Mouse (Mus musculus): ENCODE data around the gene Gm7075. TPM values are rescaled to one million over a fixed set of nuclear protein-coding genes. Genes with fewer than 3 reads are reported as not detected.

Gm7075 gene
- polyA plus RNA-seq, 1 experiment from 2014 or later: not detected

GRCm38 (mm10) chr10:63378948-63379680, 42.5 kb downstream of the Gm7075 start:
- H3K4me2 ChIP-seq (replicated peaks): no peak overlapping the region
- no peaks in the 10 kb centered on the region for H3K36me3 ChIP-seq
- H3K9me3 ChIP-seq: no peaks in the 10 kb centered on the region
- H3K4me3 ChIP-seq: no peak overlapping the region
- WGBS: 71% methylated on average over 6 of the region's 6 CpGs
- no peak overlapping the region for H3K9ac ChIP-seq
- no peak for ATAC-seq (ENCODE audit: low FRiP score, low read depth)
- no peaks in the 10 kb centered on the region for H3K27me3 ChIP-seq (replicated peaks)
- H3K27ac ChIP-seq: no peak overlapping the region
- peaks cover 7% of the 10 kb centered on the region for H3K4me1 ChIP-seq

GRCm38 (mm10) chr10:63377468-63377867, 44.1 kb downstream of the Gm7075 start:
- no peak for ATAC-seq (ENCODE audit: low FRiP score, low read depth)
- Histone ChIP-seq H3K4me2 (replicated peaks) (no peak overlapping the region), H3K36me3 (no peaks in the 10 kb centered on the region), H3K4me1 (peaks cover 7% of the 10 kb centered on the region), H3K27ac (no peak overlapping the region), H3K9ac (no peak overlapping the region), H3K27me3 (replicated peaks) (no peaks in the 10 kb centered on the region), H3K4me3 (no peak overlapping the region), H3K9me3 (no peaks in the 10 kb centered on the region)
- WGBS: 22% methylated on average over 9 of the region's 9 CpGs

GRCm38 (mm10) chr10:63376303-63376702, 45.3 kb downstream of the Gm7075 start:
- H3K4me1 ChIP-seq: 0 out of 2 replicates have a peak, but pooled peaks cover 2% of the 10 kb centered on the region
- WGBS: 86% methylated on average over 5 of the region's 5 CpGs
- no peaks in the 10 kb centered on the region for H3K9me3 ChIP-seq
- H3K4me2 ChIP-seq (replicated peaks): no peak overlapping the region
- H3K4me3 ChIP-seq: no peak overlapping the region
- no peak for ATAC-seq (ENCODE audit: low FRiP score, low read depth)
- H3K27ac ChIP-seq: no peak overlapping the region
- no peaks in the 10 kb centered on the region for H3K36me3 ChIP-seq
- no peaks in the 10 kb centered on the region for H3K27me3 ChIP-seq (replicated peaks)
- H3K9ac ChIP-seq: no peak overlapping the region

Other genes starting within 250 kb of the Gm7075 start
- 0.58 and 0.61 TPM in 2 replicates for gene Mypn, start 217.8 kb downstream of the Gm7075 start, polyA plus RNA-seq (2016; fragmentation: Nextera tagmentation; extraction: Ambion mirVana)
- gene Herc4, start 178.0 kb downstream of the Gm7075 start, polyA plus RNA-seq (2016; fragmentation: Nextera tagmentation; extraction: Ambion mirVana): 36.0 and 36.2 TPM in 2 replicates
- gene Sirt1, start 40.1 kb downstream of the Gm7075 start, polyA plus RNA-seq (2016; fragmentation: Nextera tagmentation; extraction: Ambion mirVana): 10.8 and 10.9 TPM in 2 replicates
- 19.3 and 21.1 TPM in 2 replicates for gene Dnajc12, start 39.3 kb downstream of the Gm7075 start, polyA plus RNA-seq (2016; fragmentation: Nextera tagmentation; extraction: Ambion mirVana)
- gene Ctnna3, start 8.3 kb upstream of the Gm7075 start, polyA plus RNA-seq (2016; fragmentation: Nextera tagmentation; extraction: Ambion mirVana): 0.90 and 1.1 TPM in 2 replicates

Data from neural tube, embryonic 12.5 days (tissue).